Comparison of ENCODE assay signal across 17 mouse cellular contexts in genomic region chr15:78736181-78736579, GRCm38 (mm10). TPM values are rescaled to one million over a fixed set of nuclear protein-coding genes. Genes with fewer than 3 reads are reported as not detected.
DNase-seq lines count a peak whose midpoint lies in the region; ATAC-seq and TF ChIP-seq lines count a peak whose summit lies in the region.
"Had no signal": no experiment of that assay in that cellular context is flagged by ENCODE, and none has a peak within 500 bp of the region (broad histone marks: within the 10 kb centered on the region; RNA-seq: fewer than 3 reads in every experiment).

No protein-coding gene starts in this region.

- no peak overlapping the region for H3K4me3 ChIP-seq in kidney, embryonic 14.5 days (ENCODE audit: low read length)
- H3K4me3 ChIP-seq in forebrain, postnatal 0 days (ENCODE audit: low read depth, low read length) = no peak overlapping the region
- H3K4me3 ChIP-seq in midbrain, embryonic 10.5 days = no peak overlapping the region
- H3K4me3 ChIP-seq in neural tube, embryonic 14.5 days (ENCODE audit: low read depth, low read length) = no peak overlapping the region
- H3K4me3 ChIP-seq: erythroblast, embryonic 14.5 days; myocyte had no signal

- H3K36me3 ChIP-seq in kidney, embryonic 14.5 days (ENCODE audit: control insufficient read depth, insufficient read depth, low read length) = no peaks in the 10 kb centered on the region
- no peaks in the 10 kb centered on the region for H3K36me3 ChIP-seq in forebrain, postnatal 0 days (ENCODE audit: insufficient read depth)
- H3K36me3 ChIP-seq in midbrain, embryonic 10.5 days = no peaks in the 10 kb centered on the region
- H3K36me3 ChIP-seq in neural tube, embryonic 14.5 days (ENCODE audit: control insufficient read depth, insufficient read depth, low read length) = no peaks in the 10 kb centered on the region

- no peak overlapping the region for H3K9ac ChIP-seq in kidney, embryonic 14.5 days (ENCODE audit: low read depth, low read length)
- H3K9ac ChIP-seq in forebrain, postnatal 0 days = peak overlapping the region; percentile 22; the same call in 1 of the 2 replicates
- H3K9ac ChIP-seq in neural tube, embryonic 14.5 days (replicated peaks; ENCODE audit: low read depth, low read length) = 0 out of 2 replicates have a peak overlapping the region, but pooled peaks have one; percentile 21
- H3K9ac ChIP-seq: liver, postnatal 0 days had no signal

- H3K27me3 ChIP-seq in kidney, embryonic 14.5 days (ENCODE audit: control insufficient read depth, insufficient read depth, low read length) = no peaks in the 10 kb centered on the region; the same call in 1 of the 2 replicates
- no peaks in the 10 kb centered on the region for H3K27me3 ChIP-seq in forebrain, postnatal 0 days (ENCODE audit: insufficient read depth, low read length)
- H3K27me3 ChIP-seq in midbrain, embryonic 10.5 days (ENCODE audit: low read depth, poor library complexity, severe bottlenecking) = peaks cover 10% of the 10 kb centered on the region
- H3K27me3 ChIP-seq in neural tube, embryonic 14.5 days (ENCODE audit: control insufficient read depth, insufficient read depth, low read length) = no peaks in the 10 kb centered on the region

- peak; percentile 3; the same call in 1 of the 2 replicates for ATAC-seq in kidney, embryonic 14.5 days (ENCODE audit: low FRiP score, low TSS enrichment)
- ATAC-seq in forebrain, postnatal 0 days = peak; percentile 21
- ATAC-seq in neural tube, embryonic 14.5 days (ENCODE audit: low read depth) = no peak
- ATAC-seq: liver, postnatal 0 days had no signal

- DNase-seq in kidney, postnatal 14 days = no peak
- DNase-seq in forebrain, postnatal 0 days = no peak
- no peak for DNase-seq in midbrain, embryonic 10.5 days (ENCODE audit: low spot score)
- DNase-seq in spleen, postnatal 4 days (ENCODE audit: low spot score in 2 of 2) = no peak
- no peak for DNase-seq in retina, embryonic 14.5 days (ENCODE audit: low spot score)
- no peak for DNase-seq in lung, adult 18-20 months
- DNase-seq: cerebellum, adult 9-10 months; gastrocnemius, postnatal 14 days; liver, postnatal 0 days; right cerebral cortex, adult 18-20 months; spleen, adult 18-20 months had no signal

- H3K27ac ChIP-seq in kidney, embryonic 14.5 days (ENCODE audit: low read depth, low read length) = no peak overlapping the region; the same call in 1 of the 2 replicates
- H3K27ac ChIP-seq in forebrain, postnatal 0 days (ENCODE audit: low read depth, low read length) = peak overlapping the region; percentile 86
- peak overlapping the region; percentile 58 for H3K27ac ChIP-seq in midbrain, embryonic 10.5 days (replicated peaks)
- peak overlapping the region; percentile 92 for H3K27ac ChIP-seq in neural tube, embryonic 14.5 days (ENCODE audit: low read depth, low read length)
- H3K27ac ChIP-seq: macrophage had no signal

- H3K4me1 ChIP-seq in kidney, embryonic 14.5 days (ENCODE audit: control insufficient read depth, insufficient read depth, low read length) = peaks cover 17% of the 10 kb centered on the region
- H3K4me1 ChIP-seq in forebrain, postnatal 0 days (ENCODE audit: insufficient read depth) = peaks cover 16% of the 10 kb centered on the region
- H3K4me1 ChIP-seq in midbrain, embryonic 10.5 days = peaks cover 32% of the 10 kb centered on the region
- peaks cover 24% of the 10 kb centered on the region for H3K4me1 ChIP-seq in neural tube, embryonic 14.5 days (ENCODE audit: control insufficient read depth, insufficient read depth, low read length)

- TF ChIP-seq CTCF in forebrain, postnatal 0 days (IDR thresholded peaks at IDR 0.05; ENCODE audit: low read depth) = no peak

- WGBS in kidney, embryonic 14.5 days = 48% methylated on average over 3 of the region's 3 CpGs
- 31% methylated on average over 3 of the region's 3 CpGs for WGBS in forebrain, postnatal 0 days
- 69% methylated on average over 3 of the region's 3 CpGs for WGBS in midbrain, embryonic 10.5 days
- WGBS in neural tube, embryonic 14.5 days = 33% methylated on average over 3 of the region's 3 CpGs

- H3K4me2 ChIP-seq in kidney, embryonic 14.5 days (replicated peaks; ENCODE audit: low read depth, low read length) = no peak overlapping the region
- H3K4me2 ChIP-seq in forebrain, postnatal 0 days (ENCODE audit: low read depth) = 0 out of 2 replicates have a peak overlapping the region, but pooled peaks have one; percentile 6
- peak overlapping the region; percentile 9; the same call in 1 of the 2 replicates for H3K4me2 ChIP-seq in neural tube, embryonic 14.5 days (ENCODE audit: low read depth, low read length)

- no peaks in the 10 kb centered on the region for H3K9me3 ChIP-seq in kidney, embryonic 14.5 days (ENCODE audit: control insufficient read depth, low read length)
- no peaks in the 10 kb centered on the region for H3K9me3 ChIP-seq in forebrain, postnatal 0 days (ENCODE audit: low read length)
- H3K9me3 ChIP-seq in midbrain, embryonic 10.5 days (replicated peaks) = no peaks in the 10 kb centered on the region
- H3K9me3 ChIP-seq in neural tube, embryonic 14.5 days (ENCODE audit: control insufficient read depth, low read length) = no peaks in the 10 kb centered on the region

RNA-seq across cellular contexts. Expression of gene Elfn2, which starts 17.6 kb away (rescaled TPM):
- 0.03 TPM in 2 replicates for polyA plus RNA-seq in kidney, embryonic 14.5 days (2014; fragmentation: Nextera tagmentation; extraction: Ambion mirVana)
- total RNA-seq in forebrain, postnatal 0 days (2014; rRNA removed) = 33.9 and 51.6 TPM in 2 replicates
- polyA plus RNA-seq in forebrain, postnatal 0 days (2015; fragmentation: Nextera tagmentation; extraction: Ambion mirVana) = 8.1 and 10.1 TPM in 2 replicates
- 0.23 and 0.26 TPM in 2 replicates for polyA plus RNA-seq in midbrain, embryonic 10.5 days (2016; fragmentation: Nextera tagmentation; extraction: Ambion mirVana)
- polyA plus RNA-seq in neural tube, embryonic 14.5 days (2014; fragmentation: Nextera tagmentation; extraction: Ambion mirVana) = 4.1 and 6.8 TPM in 2 replicates
- polyA plus RNA-seq: heart, embryonic 14.5 days; liver, postnatal 0 days; macrophage had no signal

RNA-seq across cellular contexts. Expression of gene Mfng, which starts 37.1 kb away (rescaled TPM):
- 12.4 and 15.4 TPM in 2 replicates for polyA plus RNA-seq in kidney, embryonic 14.5 days (2014; fragmentation: Nextera tagmentation; extraction: Ambion mirVana)
- 6.4 and 11.4 TPM in 2 replicates for total RNA-seq in forebrain, postnatal 0 days (2014; rRNA removed)
- 16.0 and 16.8 TPM in 2 replicates for polyA plus RNA-seq in forebrain, postnatal 0 days (2015; fragmentation: Nextera tagmentation; extraction: Ambion mirVana)
- 81.5 and 121 TPM in 2 replicates for polyA plus RNA-seq in midbrain, embryonic 10.5 days (2016; fragmentation: Nextera tagmentation; extraction: Ambion mirVana)
- 6.9 and 10.2 TPM in 2 replicates for polyA plus RNA-seq in neural tube, embryonic 14.5 days (2014; fragmentation: Nextera tagmentation; extraction: Ambion mirVana)
